Mouse (Mus musculus) kidney, adult 2 months (tissue): ENCODE measurements around the gene Zpbp2.

ENCODE experiments used
- CTCF ChIP-seq: fragments of 200-500 bp; conservative IDR thresholded peaks from 2 replicates; pipeline ENCODE4 v1.5.1; 2011; ENCODE audit warnings: low read depth, mild to moderate bottlenecking, control low read depth, low read length, moderate library complexity, mixed read lengths; ENCODE audit not compliant: insufficient read depth, insufficient read length
- POLR2A ChIP-seq: fragments of 200-500 bp; IDR thresholded peaks from one replicate; pipeline ENCODE4 v1.6.1; 2011; ENCODE audit warnings: low read depth, low read length, control low read depth

DNA sequence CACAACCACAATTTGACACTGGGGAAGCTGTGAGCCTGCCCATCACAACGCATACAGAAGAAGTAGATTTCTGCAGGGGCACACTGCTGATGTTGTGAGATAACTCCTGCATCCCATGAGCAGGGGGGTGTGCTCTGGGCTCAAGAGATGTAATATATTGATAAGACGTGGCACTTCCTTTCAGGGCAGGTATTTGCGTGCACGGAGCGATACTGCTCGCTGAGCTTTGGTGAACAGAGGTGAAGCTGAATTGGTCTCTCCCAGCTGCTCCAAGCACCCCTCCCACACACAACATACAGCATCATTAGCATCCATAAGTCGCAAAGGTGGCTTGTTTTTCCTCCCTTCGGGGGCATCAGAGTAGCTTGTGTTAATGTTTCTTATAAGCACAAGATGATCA, 40.8 kb upstream of the Zpbp2 start:
- TF ChIP-seq CTCF (no peak), POLR2A (no peak)
